ENCODE assay signal across 9 mouse cellular contexts in genomic region chrX:158923657-158924489, GRCm38 (mm10).
DNase-seq lines count a peak whose midpoint lies in the region; ATAC-seq and TF ChIP-seq lines count a peak whose summit lies in the region.
"Had no signal": no experiment of that assay in that cellular context is flagged by ENCODE, and none has a peak within 500 bp of the region (broad histone marks: within the 10 kb centered on the region; RNA-seq: fewer than 3 reads in every experiment).

No protein-coding gene starts in this region.

- WGBS in heart, embryonic 14.5 days = 32% methylated on average over 17 of the region's 17 CpGs
- 30% methylated on average over 17 of the region's 17 CpGs for WGBS in embryonic facial prominence, embryonic 12.5 days
- 48% methylated on average over 17 of the region's 17 CpGs for WGBS in limb, embryonic 12.5 days

- H3K36me3 ChIP-seq in heart, embryonic 14.5 days (ENCODE audit: control insufficient read depth, insufficient read depth, low read length) = no peaks in the 10 kb centered on the region
- H3K36me3 ChIP-seq in CH12.LX (replicated peaks in 1 of 2; ENCODE audit: control insufficient read depth in 1 of 2, insufficient read depth in 1 of 2, low read length in 1 of 2) = no peaks in the 10 kb centered on the region
- H3K36me3 ChIP-seq in embryonic facial prominence, embryonic 12.5 days = no peaks in the 10 kb centered on the region
- H3K36me3 ChIP-seq in limb, embryonic 12.5 days = no peaks in the 10 kb centered on the region

- no peak for TF ChIP-seq RAD21 in CH12.LX (IDR thresholded peaks at IDR 0.05; ENCODE audit: low read depth, low read length)

- no peak for TF ChIP-seq CTCF in CH12.LX (conservative IDR thresholded peaks at IDR 0.05 in 1 of 2, IDR thresholded peaks at IDR 0.05 in 1 of 2; ENCODE audit: low read depth in 2 of 2, low read length in 2 of 2)

- no peaks in the 10 kb centered on the region for H3K9me3 ChIP-seq in heart, embryonic 14.5 days (ENCODE audit: control insufficient read depth, low read length)
- H3K9me3 ChIP-seq in CH12.LX (replicated peaks; ENCODE audit: low read length) = no peaks in the 10 kb centered on the region
- H3K9me3 ChIP-seq in embryonic facial prominence, embryonic 12.5 days = no peaks in the 10 kb centered on the region
- no peaks in the 10 kb centered on the region for H3K9me3 ChIP-seq in limb, embryonic 12.5 days

- 0 out of 2 replicates have a peak, but pooled peaks cover 4% of the 10 kb centered on the region for H3K27me3 ChIP-seq in heart, embryonic 14.5 days (ENCODE audit: control insufficient read depth, insufficient read depth, low read length)
- no peaks in the 10 kb centered on the region for H3K27me3 ChIP-seq in CH12.LX (replicated peaks)
- no peaks in the 10 kb centered on the region for H3K27me3 ChIP-seq in embryonic facial prominence, embryonic 12.5 days
- peaks cover 27% of the 10 kb centered on the region for H3K27me3 ChIP-seq in limb, embryonic 12.5 days

- no peak overlapping the region for H3K4me3 ChIP-seq in heart, embryonic 14.5 days (ENCODE audit: control insufficient read depth in 1 of 2, insufficient read depth in 1 of 2, low read depth in 1 of 2, low read length in 2 of 2)
- H3K4me3 ChIP-seq in CH12.LX (replicated peaks in 1 of 3; ENCODE audit: low read depth in 2 of 3, low read length in 2 of 3, poor library complexity in 1 of 3) = no peak overlapping the region
- H3K4me3 ChIP-seq in embryonic facial prominence, embryonic 12.5 days = 0 out of 2 replicates have a peak overlapping the region, but pooled peaks have one; percentile 10
- H3K4me3 ChIP-seq in limb, embryonic 12.5 days (replicated peaks) = 0 out of 2 replicates have a peak overlapping the region, but pooled peaks have one; percentile 12

- no peak overlapping the region for H3K9ac ChIP-seq in heart, embryonic 14.5 days (ENCODE audit: low read length)
- H3K9ac ChIP-seq in CH12.LX (ENCODE audit: insufficient read depth, low read depth) = no peak overlapping the region
- H3K9ac ChIP-seq in embryonic facial prominence, embryonic 12.5 days = no peak overlapping the region
- no peak overlapping the region for H3K9ac ChIP-seq in limb, embryonic 12.5 days (replicated peaks)

- no peaks in the 10 kb centered on the region for H3K4me1 ChIP-seq in heart, embryonic 14.5 days (ENCODE audit: control insufficient read depth in 2 of 2, insufficient read depth in 2 of 2, low read length in 2 of 2)
- peaks cover 0 to 7% of the 10 kb centered on the region in 2 experiments; a peak in 1 of 4 replicates for H3K4me1 ChIP-seq in CH12.LX (ENCODE audit: control insufficient read depth in 1 of 2, insufficient read depth in 2 of 2)
- no peaks in the 10 kb centered on the region for H3K4me1 ChIP-seq in embryonic facial prominence, embryonic 12.5 days
- peaks cover 7% of the 10 kb centered on the region for H3K4me1 ChIP-seq in limb, embryonic 12.5 days (replicated peaks)

- dilution Hi-C loops in CH12.LX (cut with MboI; ENCODE audit: extremely low pct_ligation_motif_present, extremely low pct_unique_long_range_greater_than_20kb, low sequenced_read_pairs) = no loop called here

- intact Hi-C loops in heart, postnatal 14 days (cut with DNase I) = loop anchor here (2.0 to 10.0 kb wide), 3 partner anchors 972 to 1459 kb away; no protein-coding TSS in a partner anchor

- in situ Hi-C loops in CH12.LX (cut with MboI; ENCODE audit: low pct_ligation_motif_present, low pct_unique_long_range_greater_than_20kb, low sequenced_read_pairs) = no loop called here

- no peak for TF ChIP-seq POLR2A in CH12.LX (IDR thresholded peaks at IDR 0.05; ENCODE audit: low read depth, low read length)

- ATAC-seq in heart, embryonic 14.5 days (ENCODE audit: insufficient number of reproducible peaks, insufficient read depth, low FRiP score, low read depth) = no peak
- ATAC-seq in embryonic facial prominence, embryonic 12.5 days (ENCODE audit: insufficient number of reproducible peaks, insufficient read depth, low FRiP score, low TSS enrichment) = no peak
- ATAC-seq in limb, embryonic 12.5 days (ENCODE audit: insufficient number of reproducible peaks, insufficient read depth, low FRiP score, low TSS enrichment, low read depth) = no peak

- no peak for DNase-seq in heart, postnatal 14 days
- DNase-seq in CH12.LX (ENCODE audit: extremely low read depth) = no peak
- no peak for DNase-seq in B cell, adult 2 months
- no peak for DNase-seq in thymus, postnatal 14 days
- no peak for DNase-seq in layer of hippocampus, adult 8-10 months (ENCODE audit: low spot score in 2 of 2)
- DNase-seq: kidney, adult 18-20 months had no signal

- no peaks in the 10 kb centered on the region for H3K79me2 ChIP-seq in CH12.LX (replicated peaks; ENCODE audit: control insufficient read depth, extremely low read depth, insufficient read depth, poor library complexity, severe bottlenecking)

- peak overlapping the region; percentile 56 for H3K4me2 ChIP-seq in heart, embryonic 14.5 days (ENCODE audit: low read length)
- H3K4me2 ChIP-seq in CH12.LX (ENCODE audit: insufficient read depth, low read depth, poor library complexity, severe bottlenecking) = peak overlapping the region; percentile 21; the same call in 1 of the 2 replicates
- peak overlapping the region; percentile 39 for H3K4me2 ChIP-seq in embryonic facial prominence, embryonic 12.5 days (replicated peaks)
- peak overlapping the region; percentile 45 for H3K4me2 ChIP-seq in limb, embryonic 12.5 days

- no peak for TF ChIP-seq EP300 in CH12.LX (IDR thresholded peaks at IDR 0.05; ENCODE audit: low read length)

- no peak overlapping the region for H3K27ac ChIP-seq in heart, embryonic 14.5 days (replicated peaks in 1 of 2; ENCODE audit: control insufficient read depth in 1 of 2, insufficient read depth in 1 of 2, low read depth in 2 of 2, low read length in 2 of 2)
- H3K27ac ChIP-seq in CH12.LX (ENCODE audit: insufficient read depth, low read depth) = no peak overlapping the region
- no peak overlapping the region for H3K27ac ChIP-seq in embryonic facial prominence, embryonic 12.5 days
- H3K27ac ChIP-seq in limb, embryonic 12.5 days = no peak overlapping the region

TF ChIP-seq in CH12.LX, 34 proteins besides CTCF, POLR2A, EP300 and RAD21:
- no peak for TF ChIP-seq JUN (IDR thresholded peaks at IDR 0.05; ENCODE audit: insufficient read depth, low read depth, low read length)
- no peak for TF ChIP-seq TCF12 (IDR thresholded peaks at IDR 0.05; ENCODE audit: low read depth, low read length)
- TF ChIP-seq ETS1 (conservative IDR thresholded peaks at IDR 0.05; ENCODE audit: low read depth, low read length) = no peak
- no peak for TF ChIP-seq SMC3 (IDR thresholded peaks at IDR 0.05; ENCODE audit: low read depth, low read length)
- no peak for TF ChIP-seq MEF2A (IDR thresholded peaks at IDR 0.05; ENCODE audit: borderline replicate concordance, low read depth, low read length)
- TF ChIP-seq ZKSCAN1 (IDR thresholded peaks at IDR 0.05; ENCODE audit: borderline replicate concordance, low read depth, low read length) = no peak
- no peak for TF ChIP-seq ELF1 (IDR thresholded peaks at IDR 0.05; ENCODE audit: low read depth, low read length)
- TF ChIP-seq PAX5 (IDR thresholded peaks at IDR 0.05; ENCODE audit: low read length) = no peak
- TF ChIP-seq MAX (IDR thresholded peaks at IDR 0.05; ENCODE audit: low read length) = no peak
- TF ChIP-seq BHLHE40 (IDR thresholded peaks at IDR 0.05; ENCODE audit: low read depth, low read length) = no peak
- no peak for TF ChIP-seq MAFK (IDR thresholded peaks at IDR 0.05; ENCODE audit: insufficient replicate concordance, low read length)
- TF ChIP-seq POLR2AphosphoS2 (IDR thresholded peaks at IDR 0.05; ENCODE audit: low read depth, low read length) = no peak
- no peak for TF ChIP-seq ZC3H11A (IDR thresholded peaks at IDR 0.05; ENCODE audit: low read depth, low read length)

Comparison
In these comparisons a context has a peak if more than half of its experiments do, and no peak if none do; other contexts are left out.
1. H3K4me3 ChIP-seq: peak in embryonic facial prominence, embryonic 12.5 days (single experiment) and limb, embryonic 12.5 days (single experiment); none in heart, embryonic 14.5 days (0 of 2) and CH12.LX (0 of 3).
2. Peak in every context shown above with its lines, with median percentiles within 50 percentile points of each other: H3K4me2 ChIP-seq.